Mouse (Mus musculus): ENCODE data around the gene Olfr836.
"Not testable (repeated sequence)": the region's sequence is repeated elsewhere in the genome, so short reads cannot be mapped to it uniquely, and the experiment has no call there.

The Olfr836 gene

DNA sequence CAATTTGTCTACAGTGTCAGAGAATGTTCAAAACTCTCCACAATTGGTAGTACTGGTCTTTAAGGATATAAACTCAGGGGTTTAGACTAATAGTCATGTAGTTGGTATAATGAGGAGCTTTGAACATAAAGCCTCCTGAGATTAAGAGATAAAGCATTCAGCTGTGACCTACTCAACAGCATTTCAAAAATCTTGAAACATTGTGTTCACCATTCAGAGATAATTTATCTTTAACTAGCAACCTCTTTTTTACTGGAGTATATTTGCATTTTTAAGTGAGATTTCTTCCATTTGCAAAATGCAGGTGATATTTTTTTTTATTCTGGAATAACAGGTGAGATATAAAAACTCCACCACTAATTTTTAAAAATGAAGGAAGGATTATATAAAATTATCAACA lies at the start of gene Olfr836:
Gene Olfr836 (plus strand): TSS at position 301 of the 400 bp plus-strand sequence.
- DNase-seq (ENCODE audit: low read depth) = no peak

DNA sequence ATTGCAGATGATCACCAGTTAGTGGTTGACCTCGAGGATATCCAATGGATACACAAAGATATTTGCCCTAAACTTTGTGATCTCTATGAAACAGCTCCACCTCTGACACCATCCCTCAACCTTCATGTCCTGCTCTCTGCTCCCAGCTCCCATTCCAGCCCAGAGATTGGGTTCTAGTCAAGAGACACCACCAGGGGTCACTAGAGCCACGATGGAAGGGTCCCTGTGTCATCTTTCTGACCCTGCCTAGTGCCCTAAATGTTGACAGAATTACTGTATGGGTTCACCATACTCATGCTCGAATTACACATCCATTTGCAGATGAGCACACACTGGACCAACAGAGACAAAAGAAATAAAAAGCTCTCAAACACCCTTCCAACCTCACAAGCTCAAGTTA lies 35.2 kb upstream of the Olfr836 start:
- no peak for DNase-seq (ENCODE audit: low read depth)

DNA sequence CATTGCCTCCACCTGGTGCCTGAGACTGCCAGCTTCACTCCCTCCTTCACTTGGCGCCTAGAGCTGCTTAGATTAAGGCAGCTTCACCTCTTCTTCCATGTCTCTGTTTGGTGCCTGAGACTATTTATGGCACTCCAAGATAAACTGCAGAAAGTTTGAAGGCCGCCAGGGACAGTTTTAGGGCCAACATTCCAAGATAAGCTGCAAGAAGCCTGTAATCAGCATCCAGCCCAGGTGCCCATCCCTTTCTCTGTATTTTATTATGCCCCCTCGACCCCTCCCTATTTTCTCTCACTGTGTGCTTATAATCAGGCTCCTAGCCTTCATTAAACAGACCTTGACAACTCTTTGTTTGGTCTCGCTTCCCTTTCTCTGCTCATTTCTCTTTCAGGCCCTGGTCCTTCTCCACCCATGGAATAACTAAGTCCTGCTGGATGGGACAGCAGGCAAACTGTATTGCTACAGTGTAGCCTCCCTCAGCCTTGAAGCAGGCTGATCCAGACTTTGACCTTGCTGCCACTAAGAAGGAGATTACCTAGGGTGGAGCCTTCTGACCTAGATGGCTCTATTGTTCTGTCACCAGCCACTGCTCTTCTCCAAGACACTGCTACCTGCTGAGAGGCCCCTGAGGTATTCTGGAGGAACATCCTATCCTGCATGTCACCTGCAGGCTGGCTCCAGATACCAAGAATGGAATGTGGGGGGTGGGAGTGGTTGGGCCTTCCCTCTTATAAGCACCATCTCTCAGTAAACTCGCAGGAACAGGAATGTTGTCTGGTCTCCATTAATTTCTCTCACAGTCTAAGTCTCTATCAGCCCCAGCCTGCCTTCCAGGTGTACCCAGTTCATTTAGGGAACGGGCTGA lies 27.1 kb upstream of the Olfr836 start:
- DNase-seq (ENCODE audit: low read depth) = not testable (repeated sequence)

DNA sequence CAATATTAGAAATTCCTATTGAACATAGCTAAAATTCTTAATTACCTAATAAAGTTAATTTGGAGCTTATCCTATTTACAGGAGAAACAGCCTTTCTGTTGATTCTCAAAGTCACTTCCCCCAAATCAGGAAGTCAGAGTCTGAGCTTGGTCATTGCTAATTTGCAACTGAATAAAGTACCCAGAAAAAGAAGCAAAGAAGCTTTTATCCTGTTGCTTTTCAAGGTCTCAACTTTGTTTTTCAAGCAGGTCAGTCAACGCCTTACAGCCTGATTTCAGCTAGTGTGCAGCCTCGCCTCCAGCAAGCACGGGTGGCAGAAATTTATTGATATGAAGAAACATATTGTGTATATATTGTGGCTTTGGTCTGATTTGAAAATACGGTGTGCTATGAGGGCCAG lies 22.9 kb upstream of the Olfr836 start:
- DNase-seq (ENCODE audit: low read depth) = no peak

DNA sequence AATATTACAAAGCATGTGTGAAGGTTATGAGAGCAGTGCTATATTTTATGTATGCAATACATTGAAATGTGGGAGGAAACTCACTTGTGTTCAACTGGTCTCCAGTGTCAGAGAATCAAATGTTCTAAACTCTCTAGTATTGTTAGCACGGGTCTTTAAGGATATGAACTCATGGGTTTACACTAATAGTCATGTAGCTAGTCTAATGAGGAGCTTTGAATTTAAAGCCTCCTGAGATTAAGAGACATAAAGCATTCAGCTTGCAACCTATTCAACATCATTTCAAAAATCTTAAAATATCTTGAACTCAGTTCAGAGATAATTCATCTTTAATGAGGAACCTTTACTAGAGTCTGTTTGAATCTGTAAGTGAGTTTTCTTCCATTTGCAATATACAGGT lies 15.8 kb downstream of the Olfr836 start, which contains the start of gene Olfr837:
Gene Olfr837 (plus strand): TSS at position 301 of the 400 bp plus-strand sequence.
- DNase-seq (ENCODE audit: low read depth) = no peak
